Mouse (Mus musculus) urinary bladder, postnatal 14 days (tissue): Measurements from ENCODE around the gene Srpk1.
"Not testable (repeated sequence)": the region's sequence is repeated elsewhere in the genome, so short reads cannot be mapped to it uniquely, and the experiment has no call there.

Experiments
- DNase-seq: peaks from one replicate; pipeline ENCODE4 v3.0.0; 2021; ENCODE audit warnings: low spot score

Srpk1 gene

DNA sequence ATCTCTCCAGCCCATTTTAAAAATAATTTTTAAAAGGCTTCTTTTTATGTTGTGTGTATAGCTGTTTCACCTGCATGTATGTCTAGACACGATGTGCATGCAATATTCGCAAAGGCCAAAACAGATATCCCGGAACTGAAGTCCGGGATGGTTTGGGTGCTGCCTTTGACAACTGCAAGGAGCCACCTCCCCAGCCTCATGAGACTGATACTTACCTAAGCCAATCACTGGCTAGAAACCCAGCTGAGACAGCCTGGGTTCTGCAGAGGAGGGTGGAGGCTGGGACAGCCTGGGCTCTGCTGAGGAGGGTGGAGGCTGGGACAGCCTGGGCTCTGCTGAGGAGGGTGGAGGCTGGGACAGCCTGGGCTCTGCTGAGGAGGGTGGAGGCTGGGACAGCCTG, 68.5 kb downstream of the Srpk1 start:
- not testable (repeated sequence) for DNase-seq

DNA sequence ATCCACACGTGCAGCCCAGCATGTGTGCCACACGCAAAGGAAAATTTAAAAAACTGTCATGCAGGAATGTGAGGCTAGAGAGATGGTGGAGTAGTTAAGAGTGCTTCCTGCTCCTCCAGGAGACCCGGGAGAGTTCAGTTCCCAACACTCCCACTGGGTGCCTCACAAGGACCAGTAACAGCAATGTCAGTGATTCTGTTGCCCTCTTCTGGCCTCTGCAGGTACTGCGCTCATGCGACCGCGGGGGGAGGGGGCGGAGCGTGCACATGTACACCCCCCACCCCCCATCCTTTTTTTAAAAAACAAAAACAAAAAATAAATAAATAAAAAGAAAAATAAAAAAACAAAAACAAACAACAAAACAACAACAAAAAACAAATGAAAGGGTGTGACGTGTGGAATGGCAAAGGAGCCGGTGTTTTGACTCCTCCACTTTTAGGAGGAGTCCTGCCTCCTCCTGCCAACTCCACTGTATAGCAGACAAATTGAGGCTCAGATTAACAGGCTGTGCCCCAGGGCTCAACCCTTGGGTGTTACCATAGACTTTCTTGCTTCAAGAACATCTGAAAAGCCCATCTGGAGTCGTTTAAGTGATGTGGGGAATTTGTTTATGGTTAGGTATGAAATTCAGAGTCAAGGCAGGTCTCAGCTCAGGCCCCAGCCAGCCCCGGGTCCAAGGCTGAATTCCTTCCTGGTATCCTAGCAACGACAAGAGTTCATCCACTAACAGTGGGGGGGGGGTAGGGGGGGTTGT, 69.3 kb downstream of the Srpk1 start:
- DNase-seq, result peak; percentile 69

DNA sequence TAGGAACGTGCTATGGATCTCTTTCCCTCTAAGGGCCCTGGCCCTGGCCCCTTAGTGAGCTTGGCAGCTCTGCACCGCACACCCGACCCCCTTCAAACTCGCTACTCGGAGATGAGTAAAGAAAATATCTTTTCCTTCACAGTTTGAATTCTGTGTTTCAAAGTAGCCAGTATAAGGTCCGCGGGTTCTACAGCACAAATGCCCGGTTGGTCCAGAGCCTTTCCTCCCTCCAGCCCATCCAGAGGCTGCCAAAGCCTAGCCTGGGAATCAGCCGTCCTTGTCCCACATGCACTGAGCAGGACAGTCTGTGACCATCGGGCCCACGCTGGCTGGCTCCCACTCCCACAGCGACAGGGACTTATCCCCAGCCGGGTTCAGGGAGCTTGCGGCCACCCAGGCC, 73.4 kb downstream of the Srpk1 start, which contains the start of gene Clpsl2:
TSS of gene Clpsl2 (plus strand) at position 301 of the 400 bp plus-strand sequence.
- DNase-seq, result no peak

DNA sequence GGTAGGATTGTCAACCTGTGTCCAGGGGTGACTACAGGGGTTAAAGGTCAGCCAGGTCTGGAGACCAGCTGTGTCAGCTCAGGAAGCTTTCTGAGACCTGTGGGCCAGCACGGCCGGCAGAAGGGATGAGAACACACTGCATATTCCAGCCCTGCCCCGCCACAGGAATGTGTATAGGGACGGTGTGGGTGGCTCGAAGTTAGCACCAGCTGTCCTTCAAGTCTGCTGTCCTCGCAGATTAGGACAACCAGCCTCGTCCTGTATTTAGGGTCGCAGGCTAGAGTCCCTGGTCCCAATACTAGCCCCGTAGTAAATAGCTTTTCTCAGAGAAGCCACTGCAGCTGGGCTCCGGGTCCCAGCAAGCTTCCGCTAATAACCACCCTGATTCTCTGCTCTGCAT, 74.0 kb downstream of the Srpk1 start:
- no peak for DNase-seq

DNA sequence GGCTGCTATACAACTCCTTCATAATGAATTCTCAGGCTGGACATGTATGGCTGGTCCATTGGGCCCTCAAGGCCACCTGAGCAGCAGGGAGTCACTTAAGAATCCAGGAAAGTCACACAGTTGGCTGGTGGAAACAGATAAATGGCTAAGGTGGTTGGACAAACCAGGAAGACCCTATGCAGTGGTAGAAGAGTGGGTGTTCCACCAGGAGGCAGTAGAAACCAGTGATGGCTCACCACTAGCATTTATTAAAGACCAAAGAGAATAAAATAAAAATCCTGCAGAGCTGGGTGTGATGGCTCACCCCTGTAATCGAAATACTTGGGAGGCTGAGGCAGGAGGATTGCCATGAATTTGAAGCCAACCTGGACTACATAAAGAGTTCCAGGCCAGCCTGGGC, 75.6 kb downstream of the Srpk1 start:
- no peak for DNase-seq

DNA sequence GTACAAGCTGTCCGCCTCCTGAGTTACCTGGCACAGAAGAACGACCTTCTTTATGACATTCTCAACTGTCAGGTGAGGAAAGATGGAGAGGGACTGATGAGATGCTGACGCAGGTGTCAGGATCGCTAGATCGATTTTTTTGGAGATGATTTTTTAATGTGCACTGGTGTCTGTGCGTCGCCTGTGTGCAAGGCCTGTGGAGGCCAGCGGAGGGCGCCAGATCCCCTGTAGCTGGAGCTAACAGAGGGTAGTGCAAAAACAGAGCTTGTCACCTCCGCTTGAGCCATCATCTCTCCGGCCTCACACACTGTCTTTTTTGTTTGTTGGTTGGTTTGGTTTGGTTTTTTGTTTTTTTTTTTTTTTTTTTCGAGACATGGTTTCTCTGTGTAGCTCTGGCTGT, 84.6 kb downstream of the Srpk1 start:
- no peak for DNase-seq
